Mouse (Mus musculus): ENCODE measurements around the gene Mmp27. TPM values are rescaled to one million over a fixed set of nuclear protein-coding genes. Genes with fewer than 3 reads are reported as not detected.

Gene Mmp27
- polyA plus RNA-seq, 1 experiment from 2014 or later: not detected

DNA sequence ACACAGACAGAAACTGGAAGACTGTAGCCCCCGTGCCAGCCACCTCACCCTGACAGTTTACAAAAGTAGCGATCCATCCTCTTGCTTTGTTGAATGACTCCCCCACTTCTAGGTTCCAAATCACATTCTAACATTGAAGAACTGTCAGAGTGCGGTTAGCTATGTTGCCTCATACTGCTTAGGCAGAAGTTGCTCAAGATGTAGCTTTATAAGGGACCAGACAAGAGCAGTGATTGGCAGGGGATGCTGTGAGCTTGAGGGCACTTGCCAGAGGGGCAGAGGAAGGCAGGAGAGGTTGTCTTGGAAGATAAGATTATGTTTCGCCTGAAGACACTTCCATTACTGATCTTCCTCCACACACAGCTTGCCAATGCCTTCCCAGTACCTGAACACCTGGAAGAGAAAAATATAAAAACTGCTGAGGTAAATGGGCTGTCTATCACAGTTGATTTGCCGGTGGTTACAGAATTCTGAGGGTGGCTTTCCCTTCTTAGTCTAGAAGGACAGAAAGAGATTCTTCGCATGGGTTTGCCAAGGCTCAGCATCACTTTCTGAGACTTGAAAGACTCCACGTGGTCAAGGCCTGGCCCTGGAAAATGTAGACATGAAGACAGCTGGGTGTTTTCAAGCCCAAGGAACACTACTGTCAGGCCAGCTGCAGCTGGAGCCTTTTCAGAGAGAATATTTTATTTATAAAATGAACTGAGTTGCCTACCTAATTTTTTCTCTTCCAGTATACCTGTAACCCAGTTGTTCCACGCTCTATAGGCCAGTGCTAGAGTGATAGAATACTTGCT, 12.8 kb upstream of the Mmp27 start, which contains the start of gene Mmp8:
Gene Mmp8 (plus strand): TSS at position 236 of the 797 bp plus-strand sequence.
- WGBS: 90% methylated on average over 8 of the region's 8 CpGs
- no peaks in the 10 kb centered on the region for H3K27me3 ChIP-seq (ENCODE audit: control insufficient read depth, insufficient read depth, low read length)
- H3K36me3 ChIP-seq (ENCODE audit: control insufficient read depth, insufficient read depth, low read length): no peaks in the 10 kb centered on the region

DNA sequence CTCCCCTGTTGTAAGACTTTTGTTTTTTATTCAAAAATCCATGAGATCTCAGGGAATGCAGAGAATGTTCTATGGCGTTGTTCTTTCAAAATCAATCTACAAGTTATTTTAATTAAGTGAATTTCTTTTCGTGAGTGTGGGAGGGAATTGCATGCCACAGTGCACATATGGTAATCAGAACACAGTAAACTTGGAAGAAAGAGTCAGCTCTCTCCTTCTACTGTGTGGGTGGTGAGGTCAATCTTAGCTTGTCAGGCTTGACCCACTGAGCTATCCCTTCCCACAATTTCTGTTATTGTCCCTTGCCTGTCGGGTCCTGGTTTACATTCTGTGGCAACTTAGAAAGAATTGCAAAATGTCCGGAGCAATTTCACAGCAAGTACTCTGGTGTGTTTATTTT, 11.2 kb upstream of the Mmp27 start:
- H3K4me1 ChIP-seq (replicated peaks; ENCODE audit: control insufficient read depth, insufficient read depth, low read length): no peaks in the 10 kb centered on the region
- no peaks in the 10 kb centered on the region for H3K9me3 ChIP-seq (ENCODE audit: control insufficient read depth, low read length)
- H3K4me2 ChIP-seq (ENCODE audit: low read depth, low read length, severe bottlenecking): no peak overlapping the region
- DNase-seq (ENCODE audit: low spot score) (no peak), ATAC-seq (replicated peaks; ENCODE audit: low FRiP score) (no peak)
- H3K4me3 ChIP-seq (ENCODE audit: low read depth, low read length): no peak overlapping the region
- H3K27me3 ChIP-seq (ENCODE audit: control insufficient read depth, insufficient read depth, low read length): no peaks in the 10 kb centered on the region
- H3K36me3 ChIP-seq (ENCODE audit: control insufficient read depth, insufficient read depth, low read length): no peaks in the 10 kb centered on the region
- no peak overlapping the region for H3K9ac ChIP-seq (ENCODE audit: low read length)
- WGBS: 74% methylated on average over 4 of the region's 4 CpGs
- H3K27ac ChIP-seq (ENCODE audit: low read depth, low read length): no peak overlapping the region

More for the DNA sequence above, 12.8 kb upstream of the Mmp27 start, which contains the start of gene Mmp8:
- DNase-seq (ENCODE audit: low spot score) (no peak), ATAC-seq (replicated peaks; ENCODE audit: low FRiP score) (no peak)
- no peak within 1 kb of the TSS for H3K9ac ChIP-seq (ENCODE audit: low read length)
- no peaks in the 10 kb centered on the region for H3K4me1 ChIP-seq (replicated peaks; ENCODE audit: control insufficient read depth, insufficient read depth, low read length)
- no peak within 1 kb of the TSS for H3K4me2 ChIP-seq (ENCODE audit: low read depth, low read length, severe bottlenecking)
- H3K9me3 ChIP-seq (ENCODE audit: control insufficient read depth, low read length): no peaks in the 10 kb centered on the region
- no peak within 1 kb of the TSS for H3K4me3 ChIP-seq (ENCODE audit: low read depth, low read length)
- no peak within 1 kb of the TSS for H3K27ac ChIP-seq (ENCODE audit: low read depth, low read length)

DNA sequence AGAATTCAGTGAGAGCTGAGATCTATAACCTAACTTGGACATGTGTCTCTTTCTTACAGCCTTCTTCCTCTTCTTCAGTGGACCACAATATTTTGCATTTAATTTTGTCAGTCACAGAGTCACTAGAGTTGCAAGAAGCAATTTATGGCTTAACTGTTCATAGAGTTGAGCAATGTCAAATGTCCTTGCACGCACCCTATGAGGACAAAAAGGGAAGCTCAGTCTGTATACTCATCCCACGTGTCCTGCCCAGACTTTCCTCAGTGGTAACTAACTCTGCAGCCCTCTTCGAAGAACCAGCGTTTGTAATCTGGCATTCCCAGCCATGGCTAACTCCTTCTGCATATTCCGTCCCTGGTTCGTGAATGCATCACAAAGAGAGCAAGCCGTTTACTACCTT, 3.8 kb upstream of the Mmp27 start:
- no peak overlapping the region for H3K4me3 ChIP-seq (ENCODE audit: low read depth, low read length)
- no peaks in the 10 kb centered on the region for H3K27me3 ChIP-seq (ENCODE audit: control insufficient read depth, insufficient read depth, low read length)
- no peak overlapping the region for H3K27ac ChIP-seq (ENCODE audit: low read depth, low read length)
- H3K9me3 ChIP-seq (ENCODE audit: control insufficient read depth, low read length): no peaks in the 10 kb centered on the region
- no peaks in the 10 kb centered on the region for H3K36me3 ChIP-seq (ENCODE audit: control insufficient read depth, insufficient read depth, low read length)
- no peak for ATAC-seq (replicated peaks; ENCODE audit: low FRiP score)
- no peak for DNase-seq (ENCODE audit: low spot score)
- no peak overlapping the region for H3K4me2 ChIP-seq (ENCODE audit: low read depth, low read length, severe bottlenecking)
- H3K9ac ChIP-seq (ENCODE audit: low read length): no peak overlapping the region
- H3K4me1 ChIP-seq (replicated peaks; ENCODE audit: control insufficient read depth, insufficient read depth, low read length): no peaks in the 10 kb centered on the region
- 73% methylated on average over 7 of the region's 7 CpGs for WGBS

DNA sequence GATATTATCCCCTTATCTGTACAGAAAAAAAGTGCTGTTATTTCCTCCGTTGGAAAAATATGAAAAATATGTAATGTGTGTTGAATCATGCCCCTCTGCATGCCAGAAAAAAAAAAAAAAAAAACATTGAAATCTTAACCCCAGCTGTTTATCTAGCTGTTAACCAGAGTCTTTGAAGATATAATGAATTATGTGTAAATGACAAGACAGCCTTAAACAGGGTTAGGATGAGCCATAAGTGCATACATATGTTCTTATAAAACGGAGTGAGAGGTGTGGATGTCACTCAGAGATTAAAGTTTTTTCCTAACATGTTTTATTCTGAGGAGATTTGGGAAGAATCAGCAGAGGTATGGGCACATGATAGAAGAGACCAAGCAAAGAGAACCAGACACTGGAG, 3.3 kb upstream of the Mmp27 start:
- no peak overlapping the region for H3K9ac ChIP-seq (ENCODE audit: low read length)
- H3K27ac ChIP-seq (ENCODE audit: low read depth, low read length): no peak overlapping the region
- H3K27me3 ChIP-seq (ENCODE audit: control insufficient read depth, insufficient read depth, low read length): no peaks in the 10 kb centered on the region
- ATAC-seq (replicated peaks; ENCODE audit: low FRiP score) (no peak), DNase-seq (ENCODE audit: low spot score) (no peak)
- H3K4me1 ChIP-seq (replicated peaks; ENCODE audit: control insufficient read depth, insufficient read depth, low read length): no peaks in the 10 kb centered on the region
- no peak overlapping the region for H3K4me2 ChIP-seq (ENCODE audit: low read depth, low read length, severe bottlenecking)
- H3K36me3 ChIP-seq (ENCODE audit: control insufficient read depth, insufficient read depth, low read length): no peaks in the 10 kb centered on the region
- WGBS: 81% methylated on average over 2 of the region's 2 CpGs
- no peak overlapping the region for H3K4me3 ChIP-seq (ENCODE audit: low read depth, low read length)
- H3K9me3 ChIP-seq (ENCODE audit: control insufficient read depth, low read length): no peaks in the 10 kb centered on the region

DNA sequence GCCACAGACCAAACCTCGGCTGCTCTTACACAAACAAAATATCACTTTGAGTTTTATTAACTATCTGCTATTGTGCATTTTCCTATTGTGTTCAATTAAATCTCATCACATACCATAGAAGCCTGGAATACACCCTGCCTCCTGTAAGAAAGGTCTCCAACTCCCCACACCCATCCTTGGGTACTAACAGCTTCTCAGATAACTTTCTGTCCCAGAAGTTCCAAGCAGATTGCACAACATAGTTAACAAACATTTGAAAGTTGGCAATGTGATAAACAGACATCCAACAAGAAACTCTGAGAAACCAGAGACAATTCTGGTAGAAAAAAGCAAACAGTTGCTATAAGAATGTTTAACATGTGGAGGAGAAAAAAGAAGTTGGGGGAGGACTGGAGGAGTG, 711 bp upstream of the Mmp27 start:
- DNase-seq (ENCODE audit: low spot score): no peak
- H3K27ac ChIP-seq (ENCODE audit: low read depth, low read length): no peak overlapping the region
- no peaks in the 10 kb centered on the region for H3K36me3 ChIP-seq (ENCODE audit: control insufficient read depth, insufficient read depth, low read length)
- no peaks in the 10 kb centered on the region for H3K4me1 ChIP-seq (replicated peaks; ENCODE audit: control insufficient read depth, insufficient read depth, low read length)
- no peak for ATAC-seq (replicated peaks; ENCODE audit: low FRiP score)
- no peak overlapping the region for H3K4me3 ChIP-seq (ENCODE audit: low read depth, low read length)
- 87% methylated on average over 1 of the region's 1 CpGs for WGBS
- no peaks in the 10 kb centered on the region for H3K9me3 ChIP-seq (ENCODE audit: control insufficient read depth, low read length)
- H3K9ac ChIP-seq (ENCODE audit: low read length): no peak overlapping the region
- H3K4me2 ChIP-seq (ENCODE audit: low read depth, low read length, severe bottlenecking): no peak overlapping the region
- H3K27me3 ChIP-seq (ENCODE audit: control insufficient read depth, insufficient read depth, low read length): no peaks in the 10 kb centered on the region

DNA sequence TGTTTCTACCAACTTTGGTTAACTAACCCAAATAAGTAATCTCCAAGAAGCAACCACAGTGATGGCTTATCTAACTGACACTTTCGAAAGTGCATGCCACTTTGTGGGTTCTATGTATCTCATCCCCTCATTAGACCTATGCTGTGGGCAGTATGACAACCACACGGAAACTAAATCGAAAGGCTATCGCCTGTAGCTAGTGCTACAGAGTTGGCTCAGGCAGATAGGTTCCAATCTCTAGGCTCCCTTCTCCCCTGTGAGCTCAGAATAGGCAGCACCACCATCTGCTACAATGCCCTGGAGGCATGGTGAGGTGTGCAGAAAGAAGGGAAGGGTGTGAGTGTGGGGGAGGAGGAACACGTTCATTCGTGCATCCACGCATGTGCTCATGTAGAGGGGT, 992 bp downstream of the Mmp27 start:
- H3K4me1 ChIP-seq (replicated peaks; ENCODE audit: control insufficient read depth, insufficient read depth, low read length): no peaks in the 10 kb centered on the region
- ATAC-seq (replicated peaks; ENCODE audit: low FRiP score) (no peak), DNase-seq (ENCODE audit: low spot score) (no peak)
- no peak overlapping the region for H3K4me2 ChIP-seq (ENCODE audit: low read depth, low read length, severe bottlenecking)
- no peak overlapping the region for H3K9ac ChIP-seq (ENCODE audit: low read length)
- H3K27ac ChIP-seq (ENCODE audit: low read depth, low read length): no peak overlapping the region
- no peaks in the 10 kb centered on the region for H3K27me3 ChIP-seq (ENCODE audit: control insufficient read depth, insufficient read depth, low read length)
- WGBS: 87% methylated on average over 7 of the region's 7 CpGs
- H3K4me3 ChIP-seq (ENCODE audit: low read depth, low read length): no peak overlapping the region
- H3K36me3 ChIP-seq (ENCODE audit: control insufficient read depth, insufficient read depth, low read length): no peaks in the 10 kb centered on the region
- H3K9me3 ChIP-seq (ENCODE audit: control insufficient read depth, low read length): no peaks in the 10 kb centered on the region

DNA sequence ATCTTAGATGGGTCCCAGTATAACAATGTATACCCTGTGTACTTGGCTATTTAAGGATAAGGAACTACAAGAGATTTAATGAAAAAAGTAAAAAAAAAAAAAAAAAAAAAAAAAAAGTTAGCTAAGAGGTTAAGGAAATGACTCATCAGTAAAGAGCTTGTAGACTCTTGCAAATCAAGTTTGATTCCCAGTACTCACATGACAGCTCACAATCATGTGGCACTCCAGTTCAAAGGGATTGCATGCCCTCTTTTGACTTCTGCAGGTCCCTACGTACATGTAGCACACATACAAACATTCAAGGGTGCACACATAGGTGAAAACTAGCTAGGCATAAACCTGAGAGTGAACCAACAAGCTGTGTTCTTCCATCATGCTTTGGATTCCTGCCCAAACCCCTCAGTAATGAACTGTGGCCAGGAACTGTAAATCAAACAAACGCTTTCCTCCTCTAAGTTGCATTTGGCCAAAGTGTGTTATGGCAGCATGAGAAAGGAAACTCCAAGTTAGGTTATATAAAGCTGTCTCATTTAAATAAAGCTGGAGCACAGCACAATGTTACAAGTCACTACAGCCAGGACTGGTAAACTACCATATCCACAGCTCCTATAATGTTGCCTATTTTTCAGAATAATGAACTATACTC, 1.6 kb downstream of the Mmp27 start:
- 89% methylated on average over 2 of the region's 2 CpGs for WGBS
- H3K4me3 ChIP-seq (ENCODE audit: low read depth, low read length): no peak overlapping the region
- no peaks in the 10 kb centered on the region for H3K27me3 ChIP-seq (ENCODE audit: control insufficient read depth, insufficient read depth, low read length)
- no peaks in the 10 kb centered on the region for H3K36me3 ChIP-seq (ENCODE audit: control insufficient read depth, insufficient read depth, low read length)
- H3K9me3 ChIP-seq (ENCODE audit: control insufficient read depth, low read length): no peaks in the 10 kb centered on the region
- no peak for DNase-seq (ENCODE audit: low spot score)
- ATAC-seq (replicated peaks; ENCODE audit: low FRiP score): no peak
- H3K27ac ChIP-seq (ENCODE audit: low read depth, low read length): no peak overlapping the region
- H3K9ac ChIP-seq (ENCODE audit: low read length): no peak overlapping the region
- no peaks in the 10 kb centered on the region for H3K4me1 ChIP-seq (replicated peaks; ENCODE audit: control insufficient read depth, insufficient read depth, low read length)
- no peak overlapping the region for H3K4me2 ChIP-seq (ENCODE audit: low read depth, low read length, severe bottlenecking)

DNA sequence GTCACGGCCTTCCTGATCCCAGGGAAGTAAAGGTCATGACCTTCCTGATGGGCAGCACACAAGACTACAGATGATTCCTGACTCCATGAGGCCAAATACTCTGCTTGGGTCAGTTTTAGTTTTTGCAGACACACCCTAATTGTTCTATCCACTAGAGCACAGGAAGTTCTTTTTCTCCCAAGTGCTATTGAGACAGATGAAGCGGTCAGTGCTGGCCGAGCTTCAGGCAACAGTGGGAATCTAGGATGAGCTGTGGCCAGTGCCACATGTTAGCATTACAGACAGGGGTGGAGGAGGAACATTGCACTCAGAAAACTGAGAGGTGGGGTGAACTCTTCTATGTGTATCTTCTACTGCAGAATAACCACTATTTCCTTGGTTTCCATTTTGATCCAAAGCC, 4.3 kb downstream of the Mmp27 start:
- H3K27me3 ChIP-seq (ENCODE audit: control insufficient read depth, insufficient read depth, low read length): no peaks in the 10 kb centered on the region
- no peaks in the 10 kb centered on the region for H3K36me3 ChIP-seq (ENCODE audit: control insufficient read depth, insufficient read depth, low read length)
- H3K27ac ChIP-seq (ENCODE audit: low read depth, low read length): no peak overlapping the region
- H3K4me1 ChIP-seq (replicated peaks; ENCODE audit: control insufficient read depth, insufficient read depth, low read length): no peaks in the 10 kb centered on the region
- no peak overlapping the region for H3K4me3 ChIP-seq (ENCODE audit: low read depth, low read length)
- 77% methylated on average over 3 of the region's 3 CpGs for WGBS
- no peak overlapping the region for H3K9ac ChIP-seq (ENCODE audit: low read length)
- no peaks in the 10 kb centered on the region for H3K9me3 ChIP-seq (ENCODE audit: control insufficient read depth, low read length)
- no peak for ATAC-seq (replicated peaks; ENCODE audit: low FRiP score)
- no peak for DNase-seq (ENCODE audit: low spot score)
- no peak overlapping the region for H3K4me2 ChIP-seq (ENCODE audit: low read depth, low read length, severe bottlenecking)

DNA sequence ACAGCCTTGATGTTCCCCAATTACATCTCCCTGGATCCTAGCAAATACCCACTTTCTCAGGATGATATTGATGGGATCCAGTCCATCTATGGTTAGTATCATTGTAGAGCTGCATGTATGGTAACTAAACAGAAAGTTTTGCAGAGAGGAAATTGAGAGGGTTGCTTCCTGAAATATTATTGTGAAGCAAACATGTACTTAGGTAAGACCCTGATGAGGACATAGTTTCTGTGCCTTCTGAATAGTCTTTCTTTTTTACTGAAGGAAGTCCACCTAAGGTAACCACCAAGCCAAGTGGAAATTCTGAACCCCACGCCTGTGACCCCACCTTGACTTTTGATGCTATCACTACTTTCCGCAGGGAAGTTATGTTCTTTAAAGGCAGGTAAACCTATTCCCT, 6.2 kb downstream of the Mmp27 start:
- H3K27me3 ChIP-seq (ENCODE audit: control insufficient read depth, insufficient read depth, low read length): no peaks in the 10 kb centered on the region
- no peak overlapping the region for H3K4me2 ChIP-seq (ENCODE audit: low read depth, low read length, severe bottlenecking)
- no peak overlapping the region for H3K4me3 ChIP-seq (ENCODE audit: low read depth, low read length)
- no peaks in the 10 kb centered on the region for H3K9me3 ChIP-seq (ENCODE audit: control insufficient read depth, low read length)
- no peak overlapping the region for H3K27ac ChIP-seq (ENCODE audit: low read depth, low read length)
- no peaks in the 10 kb centered on the region for H3K4me1 ChIP-seq (replicated peaks; ENCODE audit: control insufficient read depth, insufficient read depth, low read length)
- DNase-seq (ENCODE audit: low spot score) (no peak), ATAC-seq (replicated peaks; ENCODE audit: low FRiP score) (no peak)
- 92% methylated on average over 2 of the region's 2 CpGs for WGBS
- H3K36me3 ChIP-seq (ENCODE audit: control insufficient read depth, insufficient read depth, low read length): no peaks in the 10 kb centered on the region
- H3K9ac ChIP-seq (ENCODE audit: low read length): no peak overlapping the region
